1 mouse cellular context compared by ENCODE assay signal in the genomic region with DNA sequence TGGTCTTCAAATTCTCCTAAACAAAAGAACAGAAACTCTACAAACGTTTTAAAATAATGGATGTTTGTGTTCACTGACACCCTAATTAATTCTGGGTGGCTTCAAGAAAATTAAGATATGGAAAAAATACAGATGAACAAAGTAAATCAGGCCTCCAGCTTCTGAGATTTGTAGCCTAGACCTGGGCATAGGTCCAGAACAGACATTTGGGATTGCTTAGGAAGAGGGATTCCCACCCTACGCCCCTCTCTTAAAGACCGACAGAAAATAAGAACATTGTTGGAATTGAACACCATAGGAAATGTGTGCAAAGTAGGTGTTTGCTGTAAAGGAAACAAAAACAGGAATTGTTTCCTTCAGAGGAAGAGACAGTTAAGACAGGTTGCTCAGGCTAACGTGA.
TF ChIP-seq lines count a peak whose summit lies in the region.

No protein-coding gene starts in this region.

TF ChIP-seq in CH12.LX, 34 proteins besides CTCF, POLR2A, EP300 and RAD21 (continued from another document):
- TF ChIP-seq ZKSCAN1 (IDR thresholded peaks at IDR 0.05; ENCODE audit: borderline replicate concordance, low read depth, low read length), result no peak
- no peak for TF ChIP-seq ZMIZ1 (IDR thresholded peaks at IDR 0.05; ENCODE audit: low read depth, low read length)
- TF ChIP-seq KAT2A (IDR thresholded peaks at IDR 0.05; ENCODE audit: insufficient replicate concordance, low read length), result no peak
- TF ChIP-seq UBTF (IDR thresholded peaks at IDR 0.05; ENCODE audit: low read depth, low read length), result no peak
- TF ChIP-seq SIN3A (IDR thresholded peaks at IDR 0.05; ENCODE audit: low read length), result no peak
- TF ChIP-seq JUN (IDR thresholded peaks at IDR 0.05; ENCODE audit: insufficient read depth, low read depth, low read length), result no peak
- TF ChIP-seq MAFK (IDR thresholded peaks at IDR 0.05; ENCODE audit: insufficient replicate concordance, low read length), result no peak
- no peak for TF ChIP-seq TCF12 (IDR thresholded peaks at IDR 0.05; ENCODE audit: low read depth, low read length)
- no peak for TF ChIP-seq SMC3 (IDR thresholded peaks at IDR 0.05; ENCODE audit: low read depth, low read length)
- no peak for TF ChIP-seq E2F4 (IDR thresholded peaks at IDR 0.05; ENCODE audit: insufficient replicate concordance, low read depth, low read length)
- TF ChIP-seq MAX (IDR thresholded peaks at IDR 0.05; ENCODE audit: low read length), result no peak
